Mouse (Mus musculus) mouse trophoblast stem cell (cell line): ENCODE measurements around the gene Ap3b1.
"Not testable (repeated sequence)": the region's sequence is repeated elsewhere in the genome, so short reads cannot be mapped to it uniquely, and the experiment has no call there.

ENCODE experiments used
- in situ Hi-C, 2 experiments: fragments of 300-500 bp; cut with MseI, MboI; formaldehyde crosslinking; loops; 2 replicates in 1 of 2; 3 replicates in 1 of 2; pipeline ENCODE4 v1.15.1; 2025

The Ap3b1 gene

DNA sequence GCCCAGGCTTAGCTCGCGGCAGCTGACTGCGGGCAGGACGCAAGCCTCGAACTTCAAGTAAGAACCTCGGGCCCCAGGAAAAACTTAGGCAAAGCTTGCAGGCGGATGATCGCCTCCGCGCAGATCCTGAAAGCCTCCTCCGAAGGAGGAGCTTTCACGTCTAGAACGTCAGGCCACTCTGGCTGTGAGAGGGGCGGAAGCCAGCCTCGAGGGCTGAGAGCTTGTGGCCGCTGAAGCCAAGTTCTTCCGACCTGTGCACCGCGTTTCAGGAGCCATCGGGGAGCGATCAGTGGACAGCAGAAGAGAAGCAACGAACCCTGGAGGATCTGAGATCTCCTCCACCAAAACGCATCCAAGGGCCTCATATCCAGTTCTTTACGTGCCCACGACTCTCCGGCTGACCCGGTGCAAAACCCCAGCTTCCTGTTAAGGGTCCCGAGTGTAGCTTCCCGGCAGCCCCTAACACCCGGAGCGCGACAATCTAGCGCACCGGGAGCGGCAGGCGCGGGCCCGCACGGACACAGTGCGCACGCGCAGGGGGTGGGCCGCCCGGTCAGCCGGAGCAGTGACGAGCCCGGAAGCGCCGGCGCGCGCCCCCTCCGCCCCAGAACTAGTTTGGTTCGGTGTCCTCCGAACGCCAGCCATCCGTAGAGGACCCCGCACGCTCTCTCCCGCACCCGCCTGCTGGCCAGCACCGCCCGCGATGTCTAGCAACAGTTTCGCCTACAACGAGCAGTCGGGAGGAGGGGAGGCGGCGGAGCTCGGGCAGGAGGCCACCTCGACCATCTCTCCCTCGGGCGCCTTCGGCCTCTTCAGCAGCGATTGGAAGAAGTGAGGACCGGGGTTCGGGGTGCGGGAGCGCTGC lies at the start of gene Ap3b1:
TSS of gene Ap3b1 (plus strand) at position 560 of the 865 bp plus-strand sequence.
- in situ Hi-C loops = no loop called here

DNA sequence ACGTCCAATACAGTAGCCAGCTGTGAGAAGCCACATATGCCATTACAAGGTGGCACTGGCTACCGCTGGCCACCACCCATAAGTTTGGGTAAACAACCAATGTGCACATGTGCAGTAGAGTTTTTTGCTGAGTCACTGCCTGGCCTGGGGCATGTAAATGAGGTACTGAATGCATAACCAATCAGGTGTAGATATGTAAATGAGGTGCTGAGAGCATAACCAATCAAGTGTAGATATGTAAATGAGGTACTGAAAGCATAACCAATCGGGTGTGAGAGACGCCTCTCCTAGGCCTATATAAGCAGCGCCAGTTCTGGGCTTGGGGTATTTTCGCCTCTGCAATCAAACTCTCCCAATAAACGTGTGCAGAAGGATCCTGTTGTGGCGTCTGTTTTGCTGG lies 45.9 kb upstream of the Ap3b1 start:
- in situ Hi-C loops = not testable (repeated sequence)

DNA sequence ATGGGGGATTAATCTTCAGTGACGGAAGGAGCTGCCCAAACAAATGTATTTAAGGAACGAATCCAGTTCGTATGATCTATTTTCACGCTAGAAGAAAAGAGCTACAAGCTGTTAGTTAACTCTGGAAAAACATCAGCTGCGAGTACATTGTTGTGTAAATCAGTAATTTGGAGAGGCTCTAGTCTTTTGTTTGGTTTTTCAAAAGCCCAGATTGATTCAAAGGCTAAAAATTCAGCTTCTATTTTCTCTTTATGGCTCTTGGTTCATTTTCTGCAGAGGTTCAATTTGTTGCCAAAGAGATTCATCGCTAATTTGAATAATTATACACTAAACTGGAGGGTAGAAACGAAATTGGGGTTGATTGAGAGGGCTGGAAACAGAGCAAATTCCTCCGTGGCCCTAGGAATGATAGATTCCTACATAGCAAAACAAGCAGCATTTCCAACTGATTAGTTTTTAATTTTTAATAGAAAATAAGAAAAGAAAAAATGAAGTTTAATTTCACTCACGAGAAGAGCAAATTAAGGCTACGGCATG lies 41.7 kb upstream of the Ap3b1 start:
- in situ Hi-C loops = no loop called here

DNA sequence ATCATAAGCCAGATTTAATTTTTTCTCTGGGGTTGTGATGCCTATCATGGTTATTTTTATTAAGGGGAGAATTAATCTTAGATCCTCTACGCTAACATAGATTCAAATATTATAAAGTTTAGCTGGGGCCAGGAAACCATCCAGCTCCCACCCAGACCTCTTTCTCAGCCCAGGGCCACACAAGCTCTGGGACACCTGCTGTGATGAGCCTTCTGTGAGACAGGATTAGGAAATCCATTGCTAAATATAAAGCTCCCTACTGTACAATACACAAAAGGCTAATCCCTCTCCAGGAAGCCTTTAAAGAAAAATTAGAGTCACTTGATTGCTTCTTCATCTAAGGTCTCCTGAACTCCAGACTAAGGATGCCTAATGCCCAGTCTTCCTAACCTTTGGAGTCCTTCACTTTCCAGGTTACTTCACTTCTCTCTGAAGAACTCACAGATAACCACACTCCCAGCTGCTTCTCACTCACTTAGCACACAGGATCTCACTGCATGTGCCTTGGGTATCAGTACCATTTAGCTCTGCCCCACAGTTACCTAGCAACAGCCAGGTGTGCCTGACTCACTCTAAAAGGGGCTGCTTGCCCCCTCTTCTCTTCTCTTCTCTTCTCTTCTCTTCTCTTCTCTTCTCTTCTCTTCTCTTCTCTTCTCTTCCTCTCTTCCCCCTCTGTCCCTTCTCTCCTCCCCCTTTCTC lies 37.5 kb upstream of the Ap3b1 start:
- in situ Hi-C loops = no loop called here

DNA sequence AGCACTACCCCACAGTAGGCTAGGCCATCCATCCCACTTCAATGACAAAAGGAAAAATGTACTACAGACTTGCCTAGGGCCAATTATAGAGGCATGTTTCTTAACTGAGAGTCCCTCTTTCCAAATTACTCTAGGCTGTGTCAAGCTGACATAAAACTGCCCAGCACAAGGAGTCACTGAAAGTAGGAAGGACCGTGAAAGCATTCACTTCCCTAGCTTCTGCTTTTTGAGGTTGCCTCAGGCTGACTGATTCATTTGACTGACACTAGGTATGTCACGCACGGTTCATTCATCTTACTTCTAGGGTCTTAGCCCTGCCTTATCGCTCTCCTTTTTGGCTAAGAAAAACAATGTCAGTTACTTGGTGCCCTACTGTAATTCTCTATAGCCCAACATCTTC lies 36.3 kb upstream of the Ap3b1 start:
- in situ Hi-C loops = no loop called here

DNA sequence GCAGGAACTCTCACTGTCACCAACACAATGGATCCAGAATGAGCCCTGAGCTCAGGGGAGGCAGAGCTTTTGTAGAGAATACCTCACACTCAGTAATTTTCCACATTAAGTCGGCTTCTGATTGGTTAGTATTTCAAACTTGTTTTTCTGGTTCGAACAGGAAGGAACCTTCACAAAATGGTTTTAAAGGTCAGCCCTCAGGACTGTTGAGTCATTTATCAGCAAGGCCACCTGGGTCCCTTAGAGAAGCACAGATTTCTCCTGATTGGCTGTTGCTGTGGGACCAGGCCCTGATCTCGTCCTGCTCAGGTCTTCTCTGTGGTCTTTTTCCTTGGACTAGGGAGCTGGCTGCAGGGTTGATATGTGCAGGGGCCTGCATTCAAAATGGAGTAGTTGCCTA lies 30.7 kb upstream of the Ap3b1 start:
- in situ Hi-C loops = no loop called here

DNA sequence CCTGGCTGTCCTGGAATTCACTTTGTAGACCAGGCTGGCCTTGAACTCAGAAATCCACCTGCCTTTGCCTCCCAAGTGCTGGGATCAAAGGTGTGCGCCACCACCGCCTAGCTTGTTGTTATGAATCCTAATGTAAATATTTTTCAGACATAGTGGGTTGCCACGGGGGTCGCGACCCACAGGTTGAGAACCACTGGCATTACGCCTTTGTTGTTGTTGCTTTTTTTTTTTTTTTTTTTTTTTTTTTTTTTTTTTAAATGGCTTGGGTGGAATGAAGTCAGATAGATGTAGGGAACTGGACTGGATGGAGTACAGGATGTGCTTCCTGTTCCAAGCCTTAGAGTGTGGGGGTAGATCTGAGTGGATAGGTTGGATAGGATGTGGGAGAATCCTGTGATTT lies 29.8 kb upstream of the Ap3b1 start:
- in situ Hi-C loops = not testable (repeated sequence)

DNA sequence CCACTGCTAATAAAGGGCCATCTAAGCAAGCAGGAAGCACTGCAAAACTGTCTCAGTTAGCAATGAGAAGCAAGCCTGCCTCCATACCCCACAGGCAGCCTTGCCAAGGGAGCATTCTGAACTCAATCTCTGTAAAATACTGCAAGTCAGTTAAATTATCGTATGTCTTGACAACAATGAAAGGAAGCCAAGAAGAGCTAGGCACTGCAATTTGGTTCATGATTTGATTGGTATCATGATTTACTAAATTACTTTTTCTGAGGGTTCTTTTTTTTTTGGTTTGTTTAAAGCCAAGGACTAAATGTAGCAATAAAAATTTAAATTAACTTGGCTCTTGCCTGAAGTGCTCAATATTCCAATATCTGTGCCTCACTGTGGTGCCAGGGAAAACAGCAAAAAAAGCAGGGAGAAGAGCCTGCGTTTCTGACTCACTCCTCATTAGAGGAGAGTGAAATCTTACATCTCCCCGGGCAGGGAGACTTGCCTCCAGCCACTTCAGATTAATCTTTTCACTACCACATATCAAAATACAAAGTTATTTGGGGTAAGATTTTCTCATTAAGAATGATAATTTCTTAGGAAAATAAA lies 28.3 kb upstream of the Ap3b1 start:
- in situ Hi-C loops = no loop called here

DNA sequence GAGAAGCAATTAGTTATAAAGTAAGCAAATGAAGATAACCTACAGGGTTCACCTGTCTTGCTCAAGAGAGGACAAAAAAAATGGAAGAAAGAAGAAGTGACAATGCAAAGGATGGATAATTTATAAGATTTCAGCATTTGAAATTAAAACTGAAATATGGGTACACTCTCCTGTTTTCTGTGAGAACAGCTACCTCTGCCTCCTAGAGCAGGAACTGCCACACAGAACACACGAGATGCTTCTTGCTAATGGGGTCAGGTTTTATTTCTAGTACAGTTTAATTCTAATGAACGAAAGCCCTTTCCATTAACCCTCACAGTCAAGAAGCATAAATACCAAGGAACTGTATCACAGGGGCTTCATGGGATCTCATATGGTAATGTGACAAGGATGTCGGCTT lies 20.4 kb upstream of the Ap3b1 start:
- in situ Hi-C loops = no loop called here

DNA sequence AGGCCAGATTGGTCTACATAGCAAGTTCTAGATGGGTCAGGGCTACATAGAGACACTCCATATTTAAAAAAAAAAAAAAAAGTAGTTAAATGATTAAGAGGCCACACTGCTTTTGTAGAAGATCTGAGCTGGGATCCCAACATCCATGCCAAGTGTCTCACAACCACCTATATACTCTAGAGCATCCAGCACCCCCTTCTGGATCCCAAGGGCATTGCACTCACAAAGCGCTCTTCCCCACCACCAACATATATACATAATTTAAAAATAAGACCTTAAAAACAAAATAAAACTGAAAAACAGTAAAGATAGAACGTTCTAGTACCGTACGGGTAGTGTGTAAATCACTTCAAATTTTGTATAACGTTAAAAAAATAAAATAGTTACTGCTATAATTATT lies 15.6 kb upstream of the Ap3b1 start:
- in situ Hi-C loops = no loop called here

DNA sequence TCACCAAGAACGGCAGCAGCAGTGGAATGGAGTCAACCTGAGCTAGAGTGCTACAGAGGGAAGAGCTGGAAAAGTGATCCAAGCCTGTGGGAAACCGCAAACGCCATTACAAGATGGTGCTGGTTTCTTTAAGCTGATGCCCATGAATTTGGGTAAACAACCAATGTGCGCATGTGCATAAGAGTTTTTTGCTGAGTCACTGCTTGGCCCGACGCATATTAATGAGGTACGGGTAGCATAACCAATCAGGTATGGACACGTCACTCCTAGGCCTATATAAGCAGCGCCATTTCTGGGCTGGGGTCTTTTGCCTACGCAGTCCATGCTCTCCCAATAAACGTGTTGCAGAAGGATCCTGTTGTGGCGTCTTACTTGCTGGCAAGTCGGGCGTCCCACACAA lies 14.2 kb upstream of the Ap3b1 start:
- in situ Hi-C loops = not testable (repeated sequence)

DNA sequence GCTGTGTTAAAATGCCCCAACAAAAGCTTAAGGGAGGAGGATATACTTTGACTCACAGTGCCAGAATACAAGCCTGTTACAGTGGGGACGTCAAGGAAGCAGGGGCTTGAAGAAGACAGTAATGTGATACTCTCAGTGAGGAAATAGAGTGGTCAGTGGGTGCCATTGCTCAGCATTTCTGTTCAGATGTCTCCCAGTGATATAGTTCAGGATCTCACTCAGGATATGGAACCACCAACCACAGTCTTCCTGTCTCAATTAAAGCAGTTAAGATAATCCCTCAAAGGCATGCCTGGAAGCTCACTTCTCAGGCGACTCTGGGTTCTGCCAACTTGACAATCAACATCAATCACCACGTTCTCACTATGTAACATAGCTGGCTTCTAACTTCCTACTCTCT lies 4.2 kb upstream of the Ap3b1 start:
- in situ Hi-C loops = no loop called here

DNA sequence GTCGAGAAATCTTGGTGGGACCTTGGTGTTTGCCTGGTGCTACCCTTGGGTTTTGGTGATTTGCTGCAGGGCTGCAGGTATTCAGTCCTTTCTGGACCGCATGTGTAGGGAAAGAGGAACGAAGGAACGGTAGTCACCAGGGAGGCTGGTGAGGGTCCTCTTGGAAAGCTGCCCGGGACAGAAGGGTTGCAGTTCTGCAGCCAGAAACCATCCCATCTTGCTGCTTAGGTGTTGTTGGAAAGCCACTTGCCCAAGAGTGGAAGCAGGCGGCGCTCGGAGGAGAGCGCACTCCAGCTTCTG lies 709 bp upstream of the Ap3b1 start:
- in situ Hi-C loops = no loop called here

DNA sequence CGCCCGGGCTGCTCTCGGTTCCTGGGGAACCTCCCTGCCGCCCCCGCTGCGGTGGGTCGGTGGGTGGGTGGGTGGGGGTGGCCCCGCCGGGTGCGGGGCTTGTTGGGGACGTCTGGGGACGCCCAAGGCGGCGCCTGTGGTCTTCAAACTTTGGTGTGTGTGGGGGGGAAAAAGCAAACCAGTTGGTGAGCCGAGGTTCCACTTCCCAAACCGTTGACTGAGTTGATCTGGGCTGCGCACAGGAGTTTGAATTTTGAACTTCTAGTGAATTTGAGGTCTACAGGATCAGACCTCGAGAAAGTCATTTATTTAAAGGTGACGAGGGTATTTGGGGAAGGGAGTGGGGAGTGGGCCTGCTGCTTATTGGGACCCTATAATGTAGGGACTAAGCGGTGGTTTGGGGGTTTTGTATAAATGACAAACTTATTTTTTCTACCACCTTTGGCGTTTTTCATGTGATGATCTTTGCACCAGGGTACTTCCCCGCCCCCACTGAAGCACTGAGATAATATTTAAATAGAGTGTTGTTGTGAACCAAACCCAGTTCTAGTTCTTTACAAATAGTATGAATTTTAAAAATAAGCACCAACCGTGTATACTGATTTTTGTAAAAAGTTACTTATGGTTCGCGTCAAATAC lies 641 bp downstream of the Ap3b1 start:
- in situ Hi-C loops = no loop called here

DNA sequence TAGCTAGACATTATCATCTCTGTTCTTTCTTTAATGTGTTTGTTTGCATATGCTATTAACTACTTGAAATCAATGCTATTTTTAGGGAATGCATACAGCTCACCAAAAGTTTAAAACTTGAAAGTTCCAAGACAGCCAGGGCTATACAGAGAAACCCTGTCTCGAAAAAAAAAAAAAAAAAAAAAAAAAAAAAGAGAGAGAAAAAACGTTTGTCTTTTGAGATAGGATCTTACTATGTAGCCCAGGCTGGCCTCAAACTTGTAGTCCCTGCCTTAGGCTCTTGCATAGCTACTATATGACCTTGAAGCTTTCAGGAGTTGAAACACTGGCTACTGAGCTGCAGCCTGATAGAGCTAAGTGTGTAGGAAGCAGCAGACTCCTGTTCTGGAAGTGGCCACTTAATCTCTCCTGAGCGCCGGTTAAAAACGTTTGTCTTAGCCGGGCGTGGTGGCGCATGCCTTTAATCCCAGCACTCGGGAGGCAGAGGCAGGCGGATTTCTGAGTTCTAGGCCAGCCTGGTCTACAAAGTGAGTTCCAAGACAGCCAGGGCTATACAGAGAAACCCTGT lies 2.3 kb downstream of the Ap3b1 start:
- in situ Hi-C loops = not testable (repeated sequence)

DNA sequence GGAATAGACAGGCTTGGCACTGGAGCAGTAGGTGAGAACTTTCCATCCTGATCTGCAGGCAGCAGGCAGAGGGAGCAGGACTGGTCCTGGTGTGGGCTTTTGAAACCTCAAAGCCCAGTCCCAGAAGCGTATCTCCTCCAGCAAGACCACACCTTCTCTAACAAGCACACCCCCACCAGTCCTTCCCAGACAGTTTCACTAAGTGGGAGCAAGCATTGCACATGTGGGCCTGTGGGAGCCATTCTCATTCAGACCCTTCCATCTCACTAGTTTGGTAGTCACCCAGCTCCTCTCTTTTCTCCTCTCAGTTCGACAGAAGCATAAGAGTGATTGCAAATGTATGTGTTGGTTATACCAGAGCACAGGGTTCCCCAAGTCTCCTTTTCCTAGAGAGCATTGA lies 5.6 kb downstream of the Ap3b1 start:
- in situ Hi-C loops = no loop called here

DNA sequence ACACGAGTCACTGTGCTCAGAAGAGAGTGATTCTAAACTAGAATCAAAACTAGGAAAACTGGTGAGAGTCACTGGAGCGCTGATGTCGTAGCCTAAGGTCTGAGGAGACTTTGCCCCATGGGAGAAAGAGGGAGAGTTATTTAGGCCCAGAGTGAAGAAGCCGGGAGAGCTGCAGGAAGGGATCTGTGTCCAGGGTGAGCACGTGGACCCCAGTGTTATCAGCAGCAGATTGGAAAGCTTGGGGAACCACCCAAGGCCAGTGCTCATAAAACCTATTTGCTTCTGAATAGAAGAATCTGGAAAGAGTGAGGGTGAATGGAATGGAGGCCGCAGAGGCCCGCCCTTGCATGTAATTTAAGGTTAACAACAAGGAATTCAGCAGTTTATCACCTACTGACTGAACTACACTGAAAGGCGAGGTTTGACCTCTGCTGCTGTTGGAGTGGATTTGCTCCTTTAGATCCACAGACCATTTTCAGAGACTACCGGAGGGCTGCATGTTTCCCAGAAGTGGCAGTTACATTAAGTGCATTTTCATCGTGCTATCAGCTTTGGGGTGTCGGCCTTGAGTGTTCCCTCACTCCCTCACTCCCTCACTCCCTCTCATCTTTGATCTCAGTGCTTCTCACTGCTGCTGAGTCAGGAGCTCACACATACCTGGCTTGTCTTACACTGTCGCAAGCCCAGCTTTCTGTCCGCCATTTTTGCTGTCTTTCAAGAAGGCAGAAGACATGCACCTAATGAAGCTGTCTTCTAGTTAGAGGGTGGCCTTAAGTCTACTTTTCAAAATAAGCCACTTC lies 6.5 kb downstream of the Ap3b1 start:
- in situ Hi-C loops = no loop called here

DNA sequence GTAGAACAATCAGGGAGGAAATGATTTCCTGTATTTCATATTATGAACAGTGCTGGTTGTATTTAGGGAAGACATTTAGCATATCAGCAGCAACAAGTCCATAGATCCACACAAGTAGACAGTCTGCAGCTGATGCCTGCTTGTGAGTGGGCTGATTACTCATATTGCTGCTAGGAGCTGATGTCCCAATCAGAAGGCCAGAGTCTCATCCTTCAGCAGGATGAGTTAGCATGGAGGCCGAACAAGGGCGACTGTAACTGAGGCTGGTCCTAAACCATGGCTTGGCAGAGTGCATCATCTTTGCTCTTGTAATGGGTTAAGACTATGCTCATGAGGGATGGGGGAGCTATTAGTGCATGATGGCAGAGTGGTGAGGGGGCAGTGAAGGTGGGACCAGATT lies 9.1 kb downstream of the Ap3b1 start:
- in situ Hi-C loops = no loop called here

DNA sequence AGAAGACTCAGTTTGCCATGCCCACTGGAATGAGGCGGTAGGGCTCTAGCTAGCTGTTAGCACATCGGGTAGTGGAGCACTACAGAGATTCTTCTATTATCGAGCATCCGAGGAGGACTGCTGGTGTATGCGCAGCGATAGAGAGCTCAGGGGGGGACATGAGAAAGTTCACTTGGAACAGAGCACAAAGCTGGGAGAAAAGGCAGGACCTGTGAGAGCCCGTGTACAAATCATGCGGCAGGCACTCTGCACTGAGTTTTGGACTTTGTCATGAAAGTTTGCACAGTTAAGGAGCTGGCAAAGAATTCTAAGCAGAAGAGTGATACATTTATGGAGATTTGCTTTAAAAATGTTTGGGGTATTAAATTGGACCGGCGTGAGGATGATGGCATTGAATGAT lies 11.8 kb downstream of the Ap3b1 start:
- in situ Hi-C loops = no loop called here

DNA sequence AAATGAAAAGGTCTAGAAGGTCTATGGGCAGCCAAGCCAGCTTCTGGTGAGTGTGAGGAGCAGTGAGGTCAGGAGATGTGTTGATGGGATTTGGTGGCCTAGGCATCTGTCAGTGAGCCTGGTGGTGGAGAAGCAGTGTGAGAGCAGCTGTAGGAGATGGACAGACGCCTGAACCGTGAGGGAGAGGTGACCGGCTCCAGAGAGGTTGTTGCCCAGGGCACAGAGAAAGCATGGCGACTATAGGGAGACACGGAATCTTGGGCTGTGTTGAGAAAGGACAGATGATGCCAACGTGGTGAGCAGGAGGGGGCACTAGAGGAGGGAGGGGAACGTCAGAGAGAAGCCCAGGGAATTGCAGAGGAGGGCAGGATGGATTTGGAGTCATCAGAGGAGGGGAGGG lies 13.3 kb downstream of the Ap3b1 start:
- in situ Hi-C loops = no loop called here

DNA sequence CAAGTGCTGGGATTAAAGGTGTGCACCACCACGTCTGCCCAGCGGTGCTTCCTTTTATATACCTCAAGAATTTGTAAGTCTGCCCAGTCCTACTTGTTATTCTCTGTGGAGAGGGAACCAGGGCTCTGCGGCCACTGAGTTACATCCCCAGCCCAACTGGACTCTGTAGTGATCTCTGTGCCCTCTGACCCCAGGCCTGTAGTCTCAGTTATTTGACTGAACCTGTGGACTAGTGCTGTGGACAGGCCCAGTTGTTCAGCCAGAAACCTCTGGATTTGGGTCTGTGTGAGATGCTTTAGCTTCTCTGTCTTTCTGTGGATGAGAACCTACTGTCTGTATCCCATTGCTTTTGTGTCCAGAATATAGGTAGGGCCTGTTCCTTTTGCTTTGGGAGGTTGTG lies 15.4 kb downstream of the Ap3b1 start:
- in situ Hi-C loops = no loop called here
